Mouse (Mus musculus) MEL (cell line): ENCODE results near the gene Zbtb20. TPM values are rescaled to one million over a fixed set of nuclear protein-coding genes. Genes with fewer than 3 reads are reported as not detected.

Source experiments
- DNase-seq: peaks from one replicate; pipeline ENCODE4 v3.0.0; 2011; ENCODE audit warnings: low read depth, low spot score
- H3K27ac ChIP-seq: 2 replicates; pipeline ENCODE4 v1.5.1; 2012; ENCODE audit warnings: low read depth, mild to moderate bottlenecking, control low read depth, low read length, moderate library complexity; ENCODE audit not compliant: control insufficient read depth
- H3K27me3 ChIP-seq, 2 experiments: fragments of 150-350 bp in 1 of 2; sonication (generic) in 1 of 2; 2 replicates each; pipeline ENCODE4 v1.6.1; 2012; ENCODE audit warnings: low read length in 2 of 2, mild to moderate bottlenecking in 2 of 2, improper control_type of control experiment in 1 of 2, moderate library complexity in 1 of 2; ENCODE audit not compliant: insufficient read depth in 2 of 2, control insufficient read depth in 1 of 2
- H3K36me3 ChIP-seq, 2 experiments: 2 replicates each; pipeline ENCODE4 v1.6.1; 2012 to 2014; ENCODE audit warnings: low read length in 2 of 2, improper control_type of control experiment in 1 of 2, inconsistent platforms in 1 of 2, mild to moderate bottlenecking in 1 of 2; ENCODE audit not compliant: insufficient read depth in 2 of 2, control insufficient read depth in 1 of 2
- H3K4me1 ChIP-seq, 2 experiments: fragments of 150-350 bp in 1 of 2; sonication (generic) in 1 of 2; 2 replicates each; pipeline ENCODE4 v1.6.1; 2012; ENCODE audit warnings: low read length in 2 of 2, improper control_type of control experiment in 1 of 2, mild to moderate bottlenecking in 1 of 2; ENCODE audit not compliant: insufficient read depth in 2 of 2, control insufficient read depth in 1 of 2
- H3K4me3 ChIP-seq, 2 experiments: fragments of 150-350 bp in 1 of 2; sonication (generic) in 1 of 2; 2 replicates each; pipeline ENCODE4 v1.5.1; 2012; ENCODE audit warnings: low read depth in 2 of 2, low read length in 2 of 2, mild to moderate bottlenecking in 2 of 2, moderate library complexity in 2 of 2, control low read depth in 1 of 2, improper control_type of control experiment in 1 of 2; ENCODE audit not compliant: control insufficient read depth in 1 of 2, insufficient read depth in 1 of 2
- H3K79me2 ChIP-seq: 2 replicates; pipeline ENCODE4 v1.6.1; 2012; ENCODE audit warnings: mild to moderate bottlenecking, low read length, moderate library complexity; ENCODE audit not compliant: control insufficient read depth, poor library complexity, insufficient read depth
- H3K9ac ChIP-seq: 2 replicates; pipeline ENCODE4 v1.6.1; 2012; ENCODE audit warnings: low read depth, mild to moderate bottlenecking, control low read depth, low read length, moderate library complexity; ENCODE audit not compliant: control insufficient read depth, poor library complexity, severe bottlenecking
- H3K9me3 ChIP-seq: fragments of 150-350 bp; sonication (generic); replicated peaks from 2 replicates; pipeline ENCODE4 v1.6.1; 2012; ENCODE audit warnings: mild to moderate bottlenecking, low read length, improper control_type of control experiment, moderate library complexity; ENCODE audit not compliant: insufficient read depth
- CHD1 ChIP-seq: IDR thresholded peaks from 2 replicates; pipeline ENCODE4 v1.6.1; 2012; ENCODE audit warnings: low read depth, mild to moderate bottlenecking, inconsistent platforms, low read length, improper control_type of control experiment
- E2F4 ChIP-seq: IDR thresholded peaks from 2 replicates; pipeline ENCODE4 v1.6.1; 2011; ENCODE audit warnings: low read depth, low read length, improper control_type of control experiment, borderline replicate concordance
- ELF1 ChIP-seq: IDR thresholded peaks from 2 replicates; pipeline ENCODE4 v1.6.1; 2014; ENCODE audit warnings: low read depth, mild to moderate bottlenecking, inconsistent platforms, low read length, improper control_type of control experiment, moderate library complexity
- EP300 ChIP-seq, 2 experiments: IDR thresholded peaks; 2 replicates each; pipeline ENCODE4 v1.6.1; 2011; ENCODE audit warnings: improper control_type of control experiment in 2 of 2, low read length in 2 of 2, low read depth in 1 of 2, mild to moderate bottlenecking in 1 of 2
- ETS1 ChIP-seq: IDR thresholded peaks from 2 replicates; pipeline ENCODE4 v1.6.1; 2012; ENCODE audit warnings: low read depth, mild to moderate bottlenecking, inconsistent platforms, low read length, improper control_type of control experiment, moderate library complexity
- GABPA ChIP-seq: IDR thresholded peaks from 2 replicates; pipeline ENCODE4 v1.6.1; 2012; ENCODE audit warnings: low read depth, mild to moderate bottlenecking, inconsistent platforms, low read length, improper control_type of control experiment, moderate library complexity
- MAFK ChIP-seq: IDR thresholded peaks from 2 replicates; pipeline ENCODE4 v1.6.1; 2011; ENCODE audit warnings: low read depth, mild to moderate bottlenecking, low read length, improper control_type of control experiment, borderline replicate concordance
- MAX ChIP-seq: IDR thresholded peaks from 2 replicates; pipeline ENCODE4 v1.6.1; 2011; ENCODE audit warnings: low read length, improper control_type of control experiment
- MAZ ChIP-seq: IDR thresholded peaks from 2 replicates; pipeline ENCODE4 v1.6.1; 2012; ENCODE audit warnings: low read depth, mild to moderate bottlenecking, inconsistent platforms, low read length, improper control_type of control experiment
- MEF2A ChIP-seq: IDR thresholded peaks from 2 replicates; pipeline ENCODE4 v1.6.1; 2014; ENCODE audit warnings: low read depth, mild to moderate bottlenecking, inconsistent platforms, low read length, improper control_type of control experiment; ENCODE audit not compliant: poor library complexity, insufficient replicate concordance, severe bottlenecking; ENCODE audit errors: extremely low read depth
- MYC ChIP-seq: IDR thresholded peaks from 2 replicates; pipeline ENCODE4 v1.6.1; 2011; ENCODE audit warnings: low read depth, mild to moderate bottlenecking, low read length, improper control_type of control experiment, moderate library complexity
- NRF1 ChIP-seq: IDR thresholded peaks from 2 replicates; pipeline ENCODE4 v1.6.1; 2014; ENCODE audit warnings: low read depth, mild to moderate bottlenecking, inconsistent platforms, low read length, improper control_type of control experiment, moderate library complexity; ENCODE audit not compliant: poor library complexity, insufficient read depth, severe bottlenecking
- POLR2AphosphoS2 ChIP-seq: IDR thresholded peaks from 2 replicates; pipeline ENCODE4 v1.6.1; 2011; ENCODE audit warnings: low read length, improper control_type of control experiment
- POLR2AphosphoS5 ChIP-seq: IDR thresholded peaks from 2 replicates; pipeline ENCODE4 v1.6.1; 2012; ENCODE audit warnings: low read depth, borderline replicate concordance, mild to moderate bottlenecking, inconsistent platforms, low read length, moderate library complexity, mixed read lengths
- RAD21 ChIP-seq: IDR thresholded peaks from 2 replicates; pipeline ENCODE4 v1.6.1; 2011; ENCODE audit warnings: mild to moderate bottlenecking, low read depth, low read length, improper control_type of control experiment
- RCOR1 ChIP-seq: IDR thresholded peaks from 2 replicates; pipeline ENCODE4 v1.6.1; 2012; ENCODE audit warnings: low read depth, mild to moderate bottlenecking, inconsistent platforms, low read length, improper control_type of control experiment
- SIN3A ChIP-seq: IDR thresholded peaks from 2 replicates; pipeline ENCODE4 v1.6.1; 2012; ENCODE audit warnings: low read length, improper control_type of control experiment, inconsistent platforms
- SMC3 ChIP-seq: IDR thresholded peaks from 2 replicates; pipeline ENCODE4 v1.6.1; 2011; ENCODE audit warnings: low read depth, low read length, improper control_type of control experiment
- TAL1 ChIP-seq: IDR thresholded peaks from 2 replicates; pipeline ENCODE4 v1.6.1; 2012; ENCODE audit warnings: mild to moderate bottlenecking, inconsistent platforms, low read length, moderate library complexity, mixed read lengths
- TBP ChIP-seq: IDR thresholded peaks from 2 replicates; pipeline ENCODE4 v1.8.0; 2011; ENCODE audit warnings: low read depth, low read length, improper control_type of control experiment
- TCF12 ChIP-seq: IDR thresholded peaks from 2 replicates; pipeline ENCODE4 v1.6.1; 2014; ENCODE audit warnings: low read depth, mild to moderate bottlenecking, inconsistent platforms, low read length, improper control_type of control experiment, moderate library complexity
- UBTF ChIP-seq: IDR thresholded peaks from 2 replicates; pipeline ENCODE4 v1.6.1; 2012; ENCODE audit warnings: low read depth, mild to moderate bottlenecking, inconsistent platforms, low read length, improper control_type of control experiment, moderate library complexity, borderline replicate concordance; ENCODE audit not compliant: insufficient read depth
- USF1 ChIP-seq: IDR thresholded peaks from 2 replicates; pipeline ENCODE4 v1.6.1; 2014; ENCODE audit warnings: low read depth, mild to moderate bottlenecking, inconsistent platforms, low read length, improper control_type of control experiment, moderate library complexity
- ZMIZ1 ChIP-seq: IDR thresholded peaks from 2 replicates; pipeline ENCODE4 v1.6.1; 2012; ENCODE audit warnings: low read depth, mild to moderate bottlenecking, inconsistent platforms, low read length, improper control_type of control experiment, moderate library complexity
- ZNF384 ChIP-seq: IDR thresholded peaks from 2 replicates; pipeline ENCODE4 v1.6.1; 2012; ENCODE audit warnings: low read depth, mild to moderate bottlenecking, inconsistent platforms, low read length, improper control_type of control experiment
- polyA plus RNA-seq, 2 experiments: library from polyadenylated mRNA; stranded (reverse) in 1 of 2; unstranded in 1 of 2; fragments of >175 nt in 1 of 2; fragments of >200 nt in 1 of 2; gene quantifications; 2 replicates each; pipeline versions ENCODE4 v1.2.1 to v1.2.4; 2012; ENCODE audit warnings: low replicate concordance in 2 of 2, low read depth in 1 of 2; ENCODE audit not compliant: insufficient read length in 2 of 2, insufficient read depth in 1 of 2, missing spikeins in 1 of 2
- total RNA-seq: library from RNA; depleted of rRNA; stranded (reverse); fragments of 300-350 nt; gene quantifications from 2 replicates; pipeline ENCODE4 v1.2.3, GENCODE M21; 2012

Gene Zbtb20
- total and polyA plus RNA-seq, 3 experiments = 0.17 to 0.27 TPM; not detected in 1

DNA sequence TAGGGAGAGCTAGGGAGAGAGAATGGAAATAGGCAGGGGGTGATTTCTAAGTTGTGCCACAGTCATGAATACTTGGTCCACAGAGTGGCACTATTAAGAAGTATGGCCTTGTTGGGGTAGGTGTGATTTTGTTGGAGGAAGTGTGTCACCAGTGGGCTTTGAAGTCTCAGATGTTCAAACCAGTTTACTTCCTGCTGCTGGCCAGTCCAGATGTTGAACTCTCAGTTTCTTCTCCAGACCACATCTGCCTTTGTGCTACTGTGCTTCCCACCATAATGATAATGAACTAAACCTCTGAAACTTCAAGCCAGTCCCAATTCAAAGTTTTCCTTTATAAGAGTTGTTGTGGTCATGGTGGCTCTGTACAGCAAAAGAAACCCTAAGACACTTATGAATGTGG lies 797.0 kb downstream of the Zbtb20 start:
- Histone ChIP-seq H3K4me1 (no peaks in the 10 kb centered on the region), H3K9ac (no peak overlapping the region), H3K79me2 (no peaks in the 10 kb centered on the region), H3K27ac (no peak overlapping the region), H3K36me3 (no peaks in the 10 kb centered on the region), H3K27me3 (no peaks in the 10 kb centered on the region; a peak in 1 of 4 replicates)
- no peak for DNase-seq
- TF ChIP-seq TCF12 (no peak), SMC3 (no peak), MAFK (no peak), EP300 (IDR thresholded peaks at IDR 0.05; ENCODE audit: low read depth in 1 of 2, low read length in 2 of 2) (no peak), CHD1 (no peak), MAX (no peak), ELF1 (no peak), POLR2AphosphoS5 (no peak), E2F4 (no peak), USF1 (no peak), ZNF384 (no peak), MEF2A (no peak), ETS1 (no peak), MYC (no peak), MAZ (no peak), ZMIZ1 (no peak), RAD21 (no peak), POLR2AphosphoS2 (no peak)
- TF ChIP-seq, all 39 proteins: peak for 0
- Histone ChIP-seq H3K9me3 (no peaks in the 10 kb centered on the region), H3K4me3 (no peak overlapping the region)

DNA sequence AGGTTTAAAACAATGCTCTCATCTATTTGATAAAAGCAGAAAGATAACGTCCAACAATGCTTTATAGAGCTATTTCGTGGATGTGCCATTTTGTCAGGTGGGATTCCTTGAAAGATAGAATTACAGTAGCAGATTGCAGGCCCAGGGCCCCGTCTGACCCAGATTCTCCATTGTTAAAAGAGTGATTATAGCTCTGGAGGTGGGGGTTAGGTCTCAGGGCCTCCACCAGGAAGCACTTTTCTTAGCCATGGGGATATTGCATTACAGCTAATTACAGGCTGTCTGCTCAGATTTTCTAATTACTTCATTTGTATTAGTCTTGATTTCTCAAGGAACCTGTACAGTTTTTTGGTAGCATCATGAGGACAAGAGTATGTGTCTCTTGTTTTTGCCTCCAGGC lies 798.7 kb downstream of the Zbtb20 start:
- no peak overlapping the region for H3K27ac ChIP-seq
- TF ChIP-seq TCF12 (no peak), MAFK (no peak), SIN3A (no peak), ETS1 (no peak), TAL1 (no peak), CHD1 (no peak), TBP (no peak), EP300 (IDR thresholded peaks at IDR 0.05; ENCODE audit: low read depth in 1 of 2, low read length in 2 of 2) (no peak), MYC (no peak), RCOR1 (no peak), UBTF (no peak), GABPA (no peak), MEF2A (no peak), RAD21 (no peak), ZMIZ1 (no peak), NRF1 (no peak), ZNF384 (no peak)
- TF ChIP-seq, all 39 proteins: peak for 0
- Histone ChIP-seq H3K36me3 (no peaks in the 10 kb centered on the region), H3K79me2 (no peaks in the 10 kb centered on the region), H3K4me3 (no peak overlapping the region), H3K9ac (no peak overlapping the region), H3K27me3 (peaks cover 0 to 2% of the 10 kb centered on the region in 2 experiments; a peak in 2 of 4 replicates), H3K9me3 (no peaks in the 10 kb centered on the region), H3K4me1 (no peaks in the 10 kb centered on the region)
- DNase-seq = no peak
